Mouse (Mus musculus) kidney, adult 18-20 months (tissue): ENCODE results near the gene Hipk3.
A peak's percentile ranks its signal among the peaks of the same experiment; 100 is the strongest.

Experiments
- DNase-seq: peaks from one replicate; pipeline ENCODE4 v3.0.0; 2021

Gene Hipk3

GRCm38 (mm10) chr2:104470536-104470935 lies 23.7 kb downstream of the Hipk3 start:
- no peak for DNase-seq

DNA sequence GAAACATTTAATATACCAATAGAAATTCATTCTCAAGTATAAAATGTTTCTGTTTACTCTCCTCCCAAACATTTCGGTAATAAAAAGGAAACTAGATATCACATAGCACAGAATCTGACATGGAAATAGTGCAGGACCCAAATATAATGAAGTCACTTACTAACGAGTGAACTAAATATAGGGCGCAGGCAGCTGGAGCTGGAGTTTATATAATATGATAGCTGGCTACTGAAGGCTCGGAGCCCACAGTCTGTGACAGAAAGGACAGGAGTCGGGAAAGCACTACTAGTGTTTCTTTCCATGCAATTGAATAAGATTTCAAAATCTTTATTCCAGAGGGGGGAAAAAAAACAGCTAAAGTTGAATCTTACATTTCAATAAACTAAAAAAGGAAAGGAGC lies 25.8 kb downstream of the Hipk3 start:
- DNase-seq: no peak

DNA sequence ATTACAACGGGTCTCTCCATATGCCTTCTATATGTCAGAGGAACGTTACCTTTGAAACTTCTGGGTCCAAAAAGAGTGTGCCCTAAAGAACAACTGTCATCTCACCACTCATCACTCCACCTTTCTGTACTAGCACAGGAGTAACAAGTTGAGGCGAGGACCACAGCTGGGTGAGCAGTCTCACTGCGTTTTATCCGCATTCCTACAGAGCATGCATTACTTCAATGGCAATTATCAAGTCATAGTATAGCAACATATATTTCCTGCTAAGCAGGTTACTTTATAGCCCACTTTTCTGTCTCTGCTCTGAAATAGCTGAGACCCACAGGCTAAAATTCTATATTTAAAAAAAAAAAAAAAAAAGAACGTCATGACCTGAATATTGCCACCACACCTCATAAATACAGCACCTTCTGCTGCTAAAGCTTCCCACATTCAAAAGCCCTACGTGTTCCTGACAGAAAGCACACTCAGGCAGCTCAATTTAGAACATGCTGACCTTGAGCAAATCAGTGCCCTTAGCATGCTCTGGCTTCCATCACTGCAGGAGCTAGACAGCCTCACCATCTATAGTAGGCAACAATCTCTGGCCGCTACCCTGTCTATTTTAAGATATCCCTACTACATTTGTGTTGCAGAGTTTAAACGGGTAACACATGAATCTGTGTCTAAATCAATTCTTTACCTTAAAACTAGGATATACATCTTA lies 27.2 kb downstream of the Hipk3 start:
- DNase-seq: no peak

GRCm38 (mm10) chr2:104465639-104466430 lies 28.4 kb downstream of the Hipk3 start:
- DNase-seq: no peak

DNA sequence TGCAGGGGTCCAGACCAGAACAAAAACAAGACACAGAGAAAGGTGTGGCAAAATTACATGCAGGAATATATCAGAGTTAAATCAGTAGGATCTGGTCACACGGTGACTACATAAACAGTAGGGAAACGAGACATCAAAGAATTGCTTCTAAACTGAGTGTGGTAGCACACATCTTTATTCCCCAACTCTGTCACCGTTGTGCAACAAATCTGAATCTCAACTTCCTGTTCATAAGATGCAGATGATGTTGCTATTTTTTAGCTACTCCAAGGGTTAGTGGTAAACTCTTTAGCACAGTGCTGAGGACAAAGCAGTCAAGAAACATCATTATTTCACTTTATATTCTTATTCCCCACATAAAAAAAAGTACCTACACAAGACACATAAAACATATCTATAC lies 34.2 kb downstream of the Hipk3 start:
- DNase-seq: no peak

- no peak for DNase-seq
Observed at GRCm38 (mm10) chr2:104458569-104459332, 35.5 kb downstream of the Hipk3 start.

- DNase-seq: no peak
Observed at GRCm38 (mm10) chr2:104457106-104457505, 37.1 kb downstream of the Hipk3 start.

- DNase-seq: no peak
Observed at GRCm38 (mm10) chr2:104450685-104451084, 43.6 kb downstream of the Hipk3 start.

DNA sequence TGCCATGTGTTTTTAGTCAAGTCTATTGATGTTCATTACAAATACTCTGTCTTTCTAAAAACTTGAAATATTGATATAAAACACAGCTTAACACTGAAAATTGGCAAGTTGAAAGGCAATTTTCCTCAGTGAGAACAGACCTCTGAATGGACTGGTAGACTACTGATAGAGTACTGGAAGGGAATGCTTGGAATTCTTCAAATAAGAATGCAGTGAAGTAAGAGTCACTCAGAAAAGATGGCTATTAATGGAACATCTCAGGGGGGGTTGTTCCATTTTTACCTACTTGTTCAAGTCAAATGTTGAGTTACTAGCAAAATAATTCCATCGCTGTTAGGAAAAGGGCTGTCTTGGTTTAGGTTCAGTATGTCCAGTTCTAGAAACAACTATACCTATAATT lies 45.1 kb downstream of the Hipk3 start:
- DNase-seq: no peak

GRCm38 (mm10) chr2:104448201-104448600 lies 46.0 kb downstream of the Hipk3 start:
- no peak for DNase-seq

DNA sequence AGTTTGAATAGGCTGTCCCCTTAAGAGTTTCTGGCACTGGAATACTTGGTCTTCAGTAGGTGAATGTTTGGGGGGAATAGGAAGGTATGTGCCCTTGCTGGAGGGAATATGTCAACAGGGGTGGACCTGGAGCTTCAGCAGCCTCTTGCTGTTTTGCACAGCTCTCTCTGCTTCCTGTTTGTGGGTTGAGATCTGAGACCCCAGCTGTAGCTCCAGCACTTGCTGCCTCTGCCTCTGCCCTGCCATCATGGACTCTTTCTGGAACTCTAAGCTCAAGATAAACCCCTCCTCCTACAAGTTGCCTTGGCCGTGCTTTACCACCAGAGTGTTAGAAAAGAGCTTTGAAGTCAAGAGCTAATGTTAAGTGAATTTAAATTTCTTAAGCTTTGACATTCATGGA lies 48.2 kb downstream of the Hipk3 start:
- DNase-seq: no peak

DNA sequence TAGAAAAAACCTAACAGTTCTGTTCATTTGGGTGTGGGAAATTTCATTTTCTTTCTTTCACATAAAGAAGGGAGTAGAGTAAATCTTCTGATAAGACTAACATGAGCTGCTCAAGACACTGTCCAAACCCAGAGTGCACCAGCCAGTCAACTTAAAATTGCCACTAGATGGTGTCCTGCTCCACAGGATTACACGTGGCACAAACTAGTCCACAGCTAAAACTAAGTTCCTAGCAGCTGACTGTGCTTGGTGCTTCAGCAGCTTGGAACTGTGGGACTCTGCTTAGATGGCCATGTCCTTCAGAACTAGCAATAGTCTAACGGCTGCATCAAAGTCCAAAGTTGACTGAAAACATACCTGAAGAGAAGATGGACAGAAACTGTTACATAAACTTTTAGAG lies 49.5 kb downstream of the Hipk3 start:
- DNase-seq: peak; percentile 69

- no peak for DNase-seq
Observed at GRCm38 (mm10) chr2:104442341-104442740, 51.9 kb downstream of the Hipk3 start.

GRCm38 (mm10) chr2:104436226-104436625 lies 58.0 kb downstream of the Hipk3 start:
- DNase-seq: no peak

DNA sequence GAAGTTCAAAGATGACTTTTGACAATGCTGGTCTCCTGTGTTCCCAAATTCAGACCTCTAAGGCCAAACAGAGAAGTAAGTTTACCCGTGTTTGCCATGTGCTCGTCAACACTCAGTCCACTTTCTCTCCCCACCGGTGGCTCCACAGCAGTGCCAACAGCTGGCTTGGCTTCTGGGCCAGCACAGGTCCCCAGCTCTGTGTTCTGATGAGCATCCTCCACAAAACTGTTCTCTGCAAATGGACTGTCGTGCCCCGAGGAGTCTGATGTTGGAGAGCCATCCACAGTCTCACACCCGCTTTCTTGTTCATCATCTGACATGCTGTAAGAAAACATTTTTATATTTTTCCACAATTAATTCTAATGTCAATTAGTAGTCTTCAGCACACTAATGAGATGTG lies 63.2 kb downstream of the Hipk3 start:
- DNase-seq: no peak

DNA sequence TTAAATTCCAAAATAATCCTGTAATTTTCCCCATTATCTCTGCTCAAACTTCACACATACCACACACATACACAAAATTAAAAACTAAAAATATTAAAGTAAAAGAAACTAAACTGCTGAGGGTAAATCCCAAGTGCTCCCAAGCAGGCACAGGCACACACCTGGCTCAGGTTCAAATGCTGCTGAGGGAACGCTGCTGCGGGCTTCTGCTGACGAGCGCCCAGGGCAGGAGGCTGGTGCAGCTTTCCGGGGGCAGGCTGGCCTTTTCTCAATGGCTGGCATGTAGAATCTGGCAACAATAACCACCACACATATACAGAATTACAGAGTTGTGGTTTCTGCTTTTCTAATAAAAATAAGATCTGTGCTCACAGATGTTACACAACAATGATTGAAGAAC lies 63.7 kb downstream of the Hipk3 start:
- no peak for DNase-seq

GRCm38 (mm10) chr2:104426112-104426511 lies 68.1 kb downstream of the Hipk3 start:
- DNase-seq: peak; percentile 15

DNA sequence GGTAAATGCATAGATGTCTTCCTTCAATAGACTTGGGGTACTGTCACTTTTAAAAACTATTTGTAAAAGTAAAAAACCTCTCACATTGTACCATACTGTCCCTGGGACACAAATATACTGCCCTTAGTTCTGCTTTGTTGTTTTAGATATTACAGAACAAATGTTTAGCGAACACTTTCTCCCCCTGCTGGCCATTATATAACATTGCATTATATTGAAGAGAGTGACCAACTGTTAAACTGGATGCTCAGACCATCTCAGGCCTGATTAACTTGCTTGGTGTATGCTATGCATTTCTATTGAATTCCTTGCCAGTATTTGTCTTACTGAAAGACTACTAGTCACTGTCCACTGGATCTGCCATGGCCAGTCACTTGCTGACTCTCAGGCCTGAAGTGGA lies 72.0 kb downstream of the Hipk3 start:
- DNase-seq: no peak

DNA sequence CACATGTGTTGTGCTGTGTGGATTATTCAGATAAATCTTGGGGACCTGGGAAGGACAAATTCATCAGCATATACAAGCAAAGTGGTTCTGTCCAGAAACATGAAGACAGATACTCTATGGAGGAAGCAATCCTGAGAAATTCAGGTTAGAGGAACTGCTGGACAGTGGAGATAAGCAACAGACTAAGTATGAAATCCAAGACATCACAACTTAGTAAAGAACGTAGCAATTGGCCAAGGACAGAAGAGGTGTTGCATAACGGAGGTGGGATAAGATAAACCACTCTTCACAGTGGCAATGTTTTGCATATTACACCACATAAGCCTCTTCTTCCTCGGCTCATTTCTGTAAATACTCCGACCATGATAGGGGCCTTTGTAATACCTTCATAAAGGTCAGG lies 73.4 kb downstream of the Hipk3 start:
- no peak for DNase-seq

DNA sequence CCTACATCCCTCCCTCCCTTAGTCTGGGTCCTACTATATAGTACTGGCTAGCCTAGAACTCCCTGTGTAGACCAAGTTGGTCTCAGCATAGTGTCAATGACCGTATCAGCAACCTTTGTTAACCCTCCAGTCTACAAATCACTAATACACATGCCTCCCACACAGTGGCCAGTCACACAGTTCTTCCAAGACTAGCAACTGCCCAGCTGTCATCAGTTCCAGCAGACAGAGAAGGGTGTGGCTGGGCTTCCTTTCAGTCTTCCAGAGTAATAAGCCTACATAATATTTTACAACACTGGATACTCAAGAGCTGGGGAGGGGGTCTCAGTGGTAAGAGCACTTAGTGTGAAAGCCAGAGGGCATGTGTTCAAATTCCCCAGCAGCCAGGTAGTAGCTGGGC lies 74.2 kb downstream of the Hipk3 start:
- no peak for DNase-seq

- no peak for DNase-seq
Observed at GRCm38 (mm10) chr2:104419411-104419810, 74.8 kb downstream of the Hipk3 start.

- no peak for DNase-seq
Observed at GRCm38 (mm10) chr2:104413011-104413410, 81.2 kb downstream of the Hipk3 start.

DNA sequence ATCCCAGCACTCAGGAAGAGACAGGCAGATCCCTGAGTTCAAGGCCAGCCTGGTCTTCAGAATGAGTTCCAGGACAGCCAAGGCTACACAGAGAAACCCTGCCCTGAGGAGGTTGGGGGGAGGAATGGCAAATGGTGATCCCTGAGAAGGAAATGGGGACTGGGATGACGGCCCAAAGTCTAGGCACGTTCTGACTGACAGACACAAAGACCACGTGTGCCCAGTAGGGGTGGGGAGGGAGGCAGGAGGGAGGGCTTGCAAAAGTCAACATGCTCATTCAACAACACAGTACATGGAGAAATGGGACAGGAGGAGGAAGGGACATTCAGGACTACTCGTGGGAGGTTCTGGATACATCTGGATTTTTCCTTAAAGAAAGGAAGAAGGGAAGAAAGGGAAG lies 81.8 kb downstream of the Hipk3 start:
- no peak for DNase-seq

DNA sequence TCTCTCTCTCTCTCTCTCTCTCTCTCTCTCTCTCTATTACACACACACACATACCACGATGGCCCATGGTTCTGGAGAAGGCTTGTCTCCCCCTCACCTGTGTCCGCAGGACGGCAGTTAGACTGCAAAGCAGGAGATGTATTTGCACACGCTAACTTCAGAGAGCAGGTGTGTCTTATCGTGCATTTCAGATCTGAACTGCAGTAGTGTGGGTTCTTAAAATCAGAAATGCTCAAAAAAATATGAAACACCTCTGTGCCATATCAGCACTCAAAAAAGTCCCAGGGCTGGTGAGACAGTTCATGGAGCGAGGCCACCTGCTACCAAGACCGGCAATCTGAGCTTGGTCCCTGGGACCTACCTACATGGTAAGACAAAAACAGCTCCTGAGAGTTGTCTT lies 82.4 kb downstream of the Hipk3 start:
- no peak for DNase-seq
